Mouse (Mus musculus): ENCODE data around the gene Sorl1. TPM values are rescaled to one million over a fixed set of nuclear protein-coding genes. Genes with fewer than 3 reads are reported as not detected.

The Sorl1 gene
- total RNA-seq, 1 experiment, result 24.1 TPM

- Histone ChIP-seq H3K36me3 (ENCODE audit: control insufficient read depth, insufficient read depth, low read length, poor library complexity, severe bottlenecking) (no peaks in the 10 kb centered on the region), H3K4me3 (ENCODE audit: insufficient read depth in 1 of 2, low read depth in 1 of 2, low read length in 2 of 2, poor library complexity in 1 of 2, severe bottlenecking in 1 of 2) (no peak overlapping the region), H3K9ac (ENCODE audit: insufficient read depth, low read depth, low read length, poor library complexity, severe bottlenecking) (no peak overlapping the region), H3K27ac (ENCODE audit: insufficient read depth, low read depth, low read length, poor library complexity, severe bottlenecking) (no peak overlapping the region), H3K9me3 (ENCODE audit: control insufficient read depth, insufficient read depth, low read depth, low read length) (no peaks in the 10 kb centered on the region), H3K4me1 (ENCODE audit: control insufficient read depth in 2 of 2, insufficient read depth in 2 of 2, low read length in 2 of 2, poor library complexity in 1 of 2) (peaks cover 15 to 32% of the 10 kb centered on the region in 2 experiments; a peak in 3 of 4 replicates)
- TF ChIP-seq MAFK (IDR thresholded peaks at IDR 0.05; ENCODE audit: insufficient read depth, low read depth, low read length) (no peak), HCFC1 (IDR thresholded peaks at IDR 0.05; ENCODE audit: borderline replicate concordance, insufficient read depth, low read length) (no peak), ZNF384 (IDR thresholded peaks at IDR 0.05; ENCODE audit: low read depth, low read length) (no peak), CHD2 (IDR thresholded peaks at IDR 0.05; ENCODE audit: low read depth, low read length) (no peak), ZC3H11A (IDR thresholded peaks at IDR 0.05; ENCODE audit: borderline replicate concordance, low read depth, low read length) (no peak)
- no peak for DNase-seq (ENCODE audit: low read depth, low spot score)
- in situ Hi-C loops (cut with MboI; ENCODE audit: low sequenced_read_pairs in 2 of 2, unreplicated experiment in 2 of 2), result no loop called here
Observed at GRCm38 (mm10) chr9:42112691-42113090, 11.4 kb downstream of the Sorl1 start.

- in situ Hi-C loops (cut with MboI; ENCODE audit: low sequenced_read_pairs in 2 of 2, unreplicated experiment in 2 of 2), result no loop called here
- H3K9ac ChIP-seq (ENCODE audit: insufficient read depth, low read depth, low read length, poor library complexity, severe bottlenecking), result no peak overlapping the region
- H3K27ac ChIP-seq (ENCODE audit: insufficient read depth, low read depth, low read length, poor library complexity, severe bottlenecking), result no peak overlapping the region
- no peaks in the 10 kb centered on the region for H3K36me3 ChIP-seq (ENCODE audit: control insufficient read depth, insufficient read depth, low read length, poor library complexity, severe bottlenecking)
- no peak overlapping the region for H3K4me3 ChIP-seq (ENCODE audit: insufficient read depth in 1 of 2, low read depth in 1 of 2, low read length in 2 of 2, poor library complexity in 1 of 2, severe bottlenecking in 1 of 2)
- peaks cover 17 to 32% of the 10 kb centered on the region in 2 experiments; a peak in 3 of 4 replicates for H3K4me1 ChIP-seq (ENCODE audit: control insufficient read depth in 2 of 2, insufficient read depth in 2 of 2, low read length in 2 of 2, poor library complexity in 1 of 2)
- TF ChIP-seq ZC3H11A (IDR thresholded peaks at IDR 0.05; ENCODE audit: borderline replicate concordance, low read depth, low read length) (no peak), MAFK (IDR thresholded peaks at IDR 0.05; ENCODE audit: insufficient read depth, low read depth, low read length) (no peak), ZNF384 (IDR thresholded peaks at IDR 0.05; ENCODE audit: low read depth, low read length) (no peak), HCFC1 (IDR thresholded peaks at IDR 0.05; ENCODE audit: borderline replicate concordance, insufficient read depth, low read length) (no peak), CHD2 (IDR thresholded peaks at IDR 0.05; ENCODE audit: low read depth, low read length) (no peak)
- H3K9me3 ChIP-seq (ENCODE audit: control insufficient read depth, insufficient read depth, low read depth, low read length), result no peaks in the 10 kb centered on the region
- no peak for DNase-seq (ENCODE audit: low read depth, low spot score)
Observed at GRCm38 (mm10) chr9:42111256-42111655, 12.8 kb downstream of the Sorl1 start.

- in situ Hi-C loops (cut with MboI; ENCODE audit: low sequenced_read_pairs in 2 of 2, unreplicated experiment in 2 of 2), result no loop called here
- Histone ChIP-seq H3K27ac (ENCODE audit: insufficient read depth, low read depth, low read length, poor library complexity, severe bottlenecking) (peak overlapping the region; percentile 79), H3K4me3 (ENCODE audit: insufficient read depth in 1 of 2, low read depth in 1 of 2, low read length in 2 of 2, poor library complexity in 1 of 2, severe bottlenecking in 1 of 2) (no peak overlapping the region), H3K9me3 (ENCODE audit: control insufficient read depth, insufficient read depth, low read depth, low read length) (no peaks in the 10 kb centered on the region), H3K9ac (ENCODE audit: insufficient read depth, low read depth, low read length, poor library complexity, severe bottlenecking) (0 out of 2 replicates have a peak overlapping the region, but pooled peaks have one; percentile 19), H3K4me1 (ENCODE audit: control insufficient read depth in 2 of 2, insufficient read depth in 2 of 2, low read length in 2 of 2, poor library complexity in 1 of 2) (peaks cover 15 to 29% of the 10 kb centered on the region in 2 experiments; a peak in 3 of 4 replicates), H3K36me3 (ENCODE audit: control insufficient read depth, insufficient read depth, low read length, poor library complexity, severe bottlenecking) (no peaks in the 10 kb centered on the region)
- TF ChIP-seq ZC3H11A (IDR thresholded peaks at IDR 0.05; ENCODE audit: borderline replicate concordance, low read depth, low read length), result no peak
- no peak for TF ChIP-seq CHD2 (IDR thresholded peaks at IDR 0.05; ENCODE audit: low read depth, low read length)
- TF ChIP-seq MAFK (IDR thresholded peaks at IDR 0.05; ENCODE audit: insufficient read depth, low read depth, low read length), result no peak
- TF ChIP-seq HCFC1 (IDR thresholded peaks at IDR 0.05; ENCODE audit: borderline replicate concordance, insufficient read depth, low read length), result no peak
- DNase-seq (ENCODE audit: low read depth, low spot score), result no peak
Observed at GRCm38 (mm10) chr9:42109837-42110451, 14.2 kb downstream of the Sorl1 start.

- H3K27ac ChIP-seq (ENCODE audit: insufficient read depth, low read depth, low read length, poor library complexity, severe bottlenecking), result peak overlapping the region; percentile 46; the same call in 1 of the 2 replicates
- TF ChIP-seq CHD2 (IDR thresholded peaks at IDR 0.05; ENCODE audit: low read depth, low read length), result no peak
- peaks cover 15 to 31% of the 10 kb centered on the region in 2 experiments; a peak in 3 of 4 replicates for H3K4me1 ChIP-seq (ENCODE audit: control insufficient read depth in 2 of 2, insufficient read depth in 2 of 2, low read length in 2 of 2, poor library complexity in 1 of 2)
- no peak overlapping the region for H3K9ac ChIP-seq (ENCODE audit: insufficient read depth, low read depth, low read length, poor library complexity, severe bottlenecking)
- DNase-seq (ENCODE audit: low read depth, low spot score), result no peak
- no peak overlapping the region for H3K4me3 ChIP-seq (ENCODE audit: insufficient read depth in 1 of 2, low read depth in 1 of 2, low read length in 2 of 2, poor library complexity in 1 of 2, severe bottlenecking in 1 of 2)
- in situ Hi-C loops (cut with MboI; ENCODE audit: low sequenced_read_pairs in 2 of 2, unreplicated experiment in 2 of 2), result no loop called here
- H3K36me3 ChIP-seq (ENCODE audit: control insufficient read depth, insufficient read depth, low read length, poor library complexity, severe bottlenecking), result no peaks in the 10 kb centered on the region
- H3K9me3 ChIP-seq (ENCODE audit: control insufficient read depth, insufficient read depth, low read depth, low read length), result no peaks in the 10 kb centered on the region
Observed at GRCm38 (mm10) chr9:42109131-42109530, 15.0 kb downstream of the Sorl1 start.
